Mouse (Mus musculus): Measurements from ENCODE around the gene Olfr237-ps1.
"Not testable (repeated sequence)": the region's sequence is repeated elsewhere in the genome, so short reads cannot be mapped to it uniquely, and the experiment has no call there.

Olfr237-ps1 gene

GRCm38 (mm10) chr6:43146267-43146666, at the start of gene Olfr237-ps1:
Gene Olfr237-ps1 (plus strand): TSS chr6:43146567.
- not testable (repeated sequence) for DNase-seq

GRCm38 (mm10) chr6:43106069-43106468, 40.3 kb upstream of the Olfr237-ps1 start, which contains the start of gene Olfr441:
Gene Olfr441 (plus strand): TSS chr6:43106369.
- DNase-seq: not testable (repeated sequence)

- no peak for DNase-seq
Observed at GRCm38 (mm10) chr6:43159502-43159901, 13.1 kb downstream of the Olfr237-ps1 start.

GRCm38 (mm10) chr6:43162982-43163381, 16.6 kb downstream of the Olfr237-ps1 start, which contains the start of gene Olfr437:
Gene Olfr437 (plus strand): TSS chr6:43163282.
- DNase-seq: no peak

GRCm38 (mm10) chr6:43167246-43167645, 20.9 kb downstream of the Olfr237-ps1 start:
- no peak for DNase-seq

GRCm38 (mm10) chr6:43171840-43172239, 25.5 kb downstream of the Olfr237-ps1 start, which contains the start of gene Olfr13:
Gene Olfr13 (plus strand): TSS chr6:43172140.
- no peak for DNase-seq

- no peak for DNase-seq
Observed at GRCm38 (mm10) chr6:43178129-43178528, 31.8 kb downstream of the Olfr237-ps1 start.

- no peak for DNase-seq
Observed at GRCm38 (mm10) chr6:43178584-43179501, 32.5 kb downstream of the Olfr237-ps1 start.

- no peak for DNase-seq
Observed at GRCm38 (mm10) chr6:43190986-43191385, 44.6 kb downstream of the Olfr237-ps1 start.

- DNase-seq: no peak
Observed at GRCm38 (mm10) chr6:43196781-43197180, 50.4 kb downstream of the Olfr237-ps1 start, which contains the start of gene Olfr435. Gene Olfr435 (plus strand): TSS chr6:43197146.

GRCm38 (mm10) chr6:43198094-43198493, 51.7 kb downstream of the Olfr237-ps1 start:
- no peak for DNase-seq

- no peak for DNase-seq
Observed at GRCm38 (mm10) chr6:43202786-43203185, 56.4 kb downstream of the Olfr237-ps1 start.

GRCm38 (mm10) chr6:43205355-43205754, 59.0 kb downstream of the Olfr237-ps1 start:
- DNase-seq: no peak

Data from kidney, adult 11 months (tissue).